Mouse (Mus musculus): ENCODE results near the gene Nrd1. TPM values are rescaled to one million over a fixed set of nuclear protein-coding genes. Genes with fewer than 3 reads are reported as not detected.

The Nrd1 gene
- total and polyA plus RNA-seq, 3 experiments: 24.2 to 883 (median 72.7) TPM

Other genes with a start within 250 kb of the Nrd1 start
- gene Zfyve9, start 219.9 kb upstream of the Nrd1 start, total RNA-seq (2012; rRNA removed): not detected in 2 replicates
- under 1 TPM in 1 of 2 experiments, not detected in 1; 0.14 TPM for gene Zfyve9, start 219.9 kb upstream of the Nrd1 start, polyA plus RNA-seq (2012; ENCODE audit: insufficient read depth in 1 of 2, insufficient read length in 2 of 2, low read depth in 1 of 2, low replicate concordance in 2 of 2, missing spikeins in 1 of 2)
- 24.4 and 24.5 TPM in 2 replicates for gene Btf3l4, start 167.0 kb upstream of the Nrd1 start, total RNA-seq (2012; rRNA removed)
- 10 to 100 TPM in 1 of 2 experiments, not detected in 1; 43.8 TPM for gene Btf3l4, start 167.0 kb upstream of the Nrd1 start, polyA plus RNA-seq (2012; ENCODE audit: insufficient read depth in 1 of 2, insufficient read length in 2 of 2, low read depth in 1 of 2, low replicate concordance in 2 of 2, missing spikeins in 1 of 2)
- gene Txndc12, start 166.1 kb upstream of the Nrd1 start, total RNA-seq (2012; rRNA removed): 14.9 and 19.5 TPM in 2 replicates
- gene Txndc12, start 166.1 kb upstream of the Nrd1 start, polyA plus RNA-seq (2012; ENCODE audit: insufficient read depth in 1 of 2, insufficient read length in 2 of 2, low read depth in 1 of 2, low replicate concordance in 2 of 2, missing spikeins in 1 of 2): 100 to 1,000 TPM in 1 of 2 experiments, 10 to 100 TPM in 1; 47.4 to 145 TPM
- 47.2 and 65.3 TPM in 2 replicates for gene Kti12, start 152.9 kb upstream of the Nrd1 start, total RNA-seq (2012; rRNA removed)
- 10 to 100 TPM in 1 of 2 experiments, not detected in 1; 90.5 TPM for gene Kti12, start 152.9 kb upstream of the Nrd1 start, polyA plus RNA-seq (2012; ENCODE audit: insufficient read depth in 1 of 2, insufficient read length in 2 of 2, low read depth in 1 of 2, low replicate concordance in 2 of 2, missing spikeins in 1 of 2)
- 6.8 and 11.6 TPM in 2 replicates for gene A730015C16Rik, start 152.0 kb upstream of the Nrd1 start, total RNA-seq (2012; rRNA removed)
- under 1 TPM in 1 of 2 experiments, not detected in 1; 0.56 TPM for gene A730015C16Rik, start 152.0 kb upstream of the Nrd1 start, polyA plus RNA-seq (2012; ENCODE audit: insufficient read depth in 1 of 2, insufficient read length in 2 of 2, low read depth in 1 of 2, low replicate concordance in 2 of 2, missing spikeins in 1 of 2)
- gene Rab3b, start 121.6 kb upstream of the Nrd1 start, total RNA-seq (2012; rRNA removed): not detected in 2 replicates
- gene Rab3b, start 121.6 kb upstream of the Nrd1 start, polyA plus RNA-seq (2012; ENCODE audit: insufficient read depth in 1 of 2, insufficient read length in 2 of 2, low read depth in 1 of 2, low replicate concordance in 2 of 2, missing spikeins in 1 of 2): under 1 TPM in 1 of 2 experiments, not detected in 1; 0.11 TPM
- gene Osbpl9, start 201.6 kb downstream of the Nrd1 start, total RNA-seq (2012; rRNA removed): 14.9 and 19.7 TPM in 2 replicates
- gene Osbpl9, start 201.6 kb downstream of the Nrd1 start, polyA plus RNA-seq (2012; ENCODE audit: insufficient read depth in 1 of 2, insufficient read length in 2 of 2, low read depth in 1 of 2, low replicate concordance in 2 of 2, missing spikeins in 1 of 2): 10 to 100 TPM in 1 of 2 experiments, not detected in 1; 42.6 TPM
- not detected in 2 replicates for gene Calr4, start 233.8 kb downstream of the Nrd1 start, total RNA-seq (2012; rRNA removed)
- under 1 TPM in 1 of 2 experiments, not detected in 1; 0.04 TPM for gene Calr4, start 233.8 kb downstream of the Nrd1 start, polyA plus RNA-seq (2012; ENCODE audit: insufficient read depth in 1 of 2, insufficient read length in 2 of 2, low read depth in 1 of 2, low replicate concordance in 2 of 2, missing spikeins in 1 of 2)

All from MEL (cell line).